Mouse (Mus musculus) stomach, embryonic 15.5 days (tissue): ENCODE results near the gene Trim62. TPM values are rescaled to one million over a fixed set of nuclear protein-coding genes. Genes with fewer than 3 reads are reported as not detected.

Source experiments
- ATAC-seq: fragments of 200-750 bp; cut with Nextera tagmentation; 2 replicates; pipeline ENCODE4 v1.8.0; 2017; ENCODE audit warnings: low read depth, moderate number of reproducible peaks, moderate TSS enrichment; ENCODE audit not compliant: insufficient read depth, low FRiP score
- H3K27ac ChIP-seq: fragments of 300-500 bp; sonication (generic); 2 replicates; pipeline ENCODE4 v1.5.1; 2015; ENCODE audit warnings: mild to moderate bottlenecking, inconsistent platforms
- H3K27me3 ChIP-seq: fragments of 300-500 bp; sonication (generic); replicated peaks from 2 replicates; pipeline ENCODE4 v1.6.1; 2015; ENCODE audit warnings: inconsistent platforms
- H3K36me3 ChIP-seq: fragments of 300-500 bp; sonication (generic); 2 replicates; pipeline ENCODE4 v1.6.1; 2015; ENCODE audit warnings: inconsistent platforms
- H3K4me1 ChIP-seq: fragments of 300-500 bp; sonication (generic); 2 replicates; pipeline ENCODE4 v1.6.1; 2015; ENCODE audit warnings: inconsistent platforms
- H3K4me2 ChIP-seq: fragments of 300-500 bp; sonication (generic); 2 replicates; pipeline ENCODE4 v1.6.1; 2015; ENCODE audit warnings: mild to moderate bottlenecking, inconsistent platforms
- H3K4me3 ChIP-seq: fragments of 300-500 bp; sonication (generic); replicated peaks from 2 replicates; pipeline ENCODE4 v1.5.1; 2015; ENCODE audit warnings: inconsistent platforms
- H3K9ac ChIP-seq: fragments of 300-500 bp; sonication (generic); 2 replicates; pipeline ENCODE4 v1.6.1; 2015; ENCODE audit warnings: inconsistent platforms
- H3K9me3 ChIP-seq: fragments of 300-500 bp; sonication (generic); 2 replicates; pipeline ENCODE4 v1.6.1; 2016; ENCODE audit warnings: inconsistent platforms
- WGBS: fragments of 180-500 bp; shearing (Covaris S2); methylation state at CpG from one replicate; pipeline ENCODE4 v1.1.7; 2015; 5-methylcytosine and 5-hydroxymethylcytosine counted together
- polyA plus RNA-seq: library from polyadenylated mRNA; unstranded; fragments of >200 nt; fragmentation: Nextera tagmentation; extraction: Ambion mirVana; gene quantifications from 2 replicates; pipeline ENCODE4 v1.2.1, GENCODE M21; 2015

Gene Trim62
- polyA plus RNA-seq, 1 experiment from 2014 or later: 3.3 TPM

- peaks cover 31% of the 10 kb centered on the region for H3K4me1 ChIP-seq
- 10% methylated on average over 6 of the region's 6 CpGs for WGBS
- no peaks in the 10 kb centered on the region for H3K9me3 ChIP-seq
- ATAC-seq: peak; percentile 69
- peak overlapping the region; percentile 87 for H3K27ac ChIP-seq
- no peaks in the 10 kb centered on the region for H3K27me3 ChIP-seq
- H3K4me3 ChIP-seq: no peak overlapping the region
- H3K36me3 ChIP-seq: 0 out of 2 replicates have a peak, but pooled peaks cover 5% of the 10 kb centered on the region
- H3K4me2 ChIP-seq: no peak overlapping the region
- no peak overlapping the region for H3K9ac ChIP-seq
These were observed 16.0 kb downstream of the Trim62 start for GRCm38 (mm10) chr4:128899332-128899731.

GRCm38 (mm10) chr4:128900484-128900883, 17.1 kb downstream of the Trim62 start:
- no peaks in the 10 kb centered on the region for H3K27me3 ChIP-seq
- WGBS: 83% methylated on average over 14 of the region's 14 CpGs
- H3K4me1 ChIP-seq: peaks cover 38% of the 10 kb centered on the region
- no peaks in the 10 kb centered on the region for H3K9me3 ChIP-seq
- H3K9ac ChIP-seq: no peak overlapping the region
- no peak for ATAC-seq
- no peak overlapping the region for H3K27ac ChIP-seq
- H3K4me3 ChIP-seq: no peak overlapping the region
- no peak overlapping the region for H3K4me2 ChIP-seq
- H3K36me3 ChIP-seq: 0 out of 2 replicates have a peak, but pooled peaks cover 5% of the 10 kb centered on the region

GRCm38 (mm10) chr4:128902390-128902789, 19.0 kb downstream of the Trim62 start:
- Histone ChIP-seq H3K4me3 (no peak overlapping the region), H3K4me2 (no peak overlapping the region), H3K9me3 (no peaks in the 10 kb centered on the region), H3K4me1 (peaks cover 38% of the 10 kb centered on the region), H3K27ac (no peak overlapping the region), H3K36me3 (0 out of 2 replicates have a peak, but pooled peaks cover 5% of the 10 kb centered on the region), H3K9ac (no peak overlapping the region), H3K27me3 (no peaks in the 10 kb centered on the region)
- ATAC-seq: no peak
- WGBS: 83% methylated on average over 8 of the region's 8 CpGs

- no peak overlapping the region for H3K27ac ChIP-seq
- no peak for ATAC-seq
These were observed 20.8 kb downstream of the Trim62 start for GRCm38 (mm10) chr4:128904035-128904800.

GRCm38 (mm10) chr4:128905251-128905650, 21.9 kb downstream of the Trim62 start:
- Histone ChIP-seq H3K27me3 (no peaks in the 10 kb centered on the region), H3K36me3 (0 out of 2 replicates have a peak, but pooled peaks cover 5% of the 10 kb centered on the region), H3K4me1 (peaks cover 13% of the 10 kb centered on the region), H3K27ac (no peak overlapping the region), H3K9me3 (no peaks in the 10 kb centered on the region), H3K4me3 (no peak overlapping the region), H3K4me2 (no peak overlapping the region), H3K9ac (no peak overlapping the region)
- no peak for ATAC-seq
- WGBS: 45% methylated on average over 8 of the region's 8 CpGs

More at GRCm38 (mm10) chr4:128904035-128904800, 20.8 kb downstream of the Trim62 start:
- 0 out of 2 replicates have a peak, but pooled peaks cover 5% of the 10 kb centered on the region for H3K36me3 ChIP-seq
- no peaks in the 10 kb centered on the region for H3K9me3 ChIP-seq
- peaks cover 22% of the 10 kb centered on the region for H3K4me1 ChIP-seq
- no peak overlapping the region for H3K4me3 ChIP-seq
- H3K27me3 ChIP-seq: no peaks in the 10 kb centered on the region
- no peak overlapping the region for H3K9ac ChIP-seq
- no peak overlapping the region for H3K4me2 ChIP-seq
- 52% methylated on average over 8 of the region's 8 CpGs for WGBS

- H3K27ac ChIP-seq: no peak overlapping the region
- no peak overlapping the region for H3K4me3 ChIP-seq
- H3K36me3 ChIP-seq: 0 out of 2 replicates have a peak, but pooled peaks cover 5% of the 10 kb centered on the region
- H3K4me2 ChIP-seq: no peak overlapping the region
- H3K4me1 ChIP-seq: peaks cover 13% of the 10 kb centered on the region
- no peaks in the 10 kb centered on the region for H3K9me3 ChIP-seq
- no peaks in the 10 kb centered on the region for H3K27me3 ChIP-seq
- ATAC-seq: no peak
- 66% methylated on average over 8 of the region's 8 CpGs for WGBS
- no peak overlapping the region for H3K9ac ChIP-seq
These were observed 23.4 kb downstream of the Trim62 start for GRCm38 (mm10) chr4:128906757-128907156.

GRCm38 (mm10) chr4:128907238-128907968, 24.0 kb downstream of the Trim62 start:
- H3K27ac ChIP-seq: no peak overlapping the region
- no peak overlapping the region for H3K4me2 ChIP-seq
- WGBS: 65% methylated on average over 12 of the region's 12 CpGs
- ATAC-seq: no peak
- no peak overlapping the region for H3K9ac ChIP-seq
- H3K36me3 ChIP-seq: 0 out of 2 replicates have a peak, but pooled peaks cover 4% of the 10 kb centered on the region
- H3K4me3 ChIP-seq: no peak overlapping the region
- no peaks in the 10 kb centered on the region for H3K27me3 ChIP-seq
- H3K9me3 ChIP-seq: no peaks in the 10 kb centered on the region
- H3K4me1 ChIP-seq: peaks cover 13% of the 10 kb centered on the region

GRCm38 (mm10) chr4:128908586-128909377, 25.4 kb downstream of the Trim62 start:
- 65% methylated on average over 24 of the region's 24 CpGs for WGBS
- Histone ChIP-seq H3K4me3 (no peak overlapping the region), H3K4me2 (no peak overlapping the region), H3K9ac (no peak overlapping the region), H3K36me3 (no peaks in the 10 kb centered on the region), H3K27me3 (no peaks in the 10 kb centered on the region), H3K27ac (no peak overlapping the region), H3K9me3 (no peaks in the 10 kb centered on the region), H3K4me1 (peaks cover 13% of the 10 kb centered on the region)
- no peak for ATAC-seq

GRCm38 (mm10) chr4:128909378-128909831, 26.0 kb downstream of the Trim62 start:
- no peak for ATAC-seq
- no peak overlapping the region for H3K9ac ChIP-seq
- no peaks in the 10 kb centered on the region for H3K27me3 ChIP-seq
- no peak overlapping the region for H3K4me3 ChIP-seq
- no peaks in the 10 kb centered on the region for H3K9me3 ChIP-seq
- H3K36me3 ChIP-seq: no peaks in the 10 kb centered on the region
- no peak overlapping the region for H3K27ac ChIP-seq
- 86% methylated on average over 14 of the region's 14 CpGs for WGBS
- H3K4me1 ChIP-seq: peaks cover 6% of the 10 kb centered on the region
- no peak overlapping the region for H3K4me2 ChIP-seq

GRCm38 (mm10) chr4:128910276-128911063, 27.1 kb downstream of the Trim62 start:
- no peaks in the 10 kb centered on the region for H3K27me3 ChIP-seq
- no peak overlapping the region for H3K9ac ChIP-seq
- no peaks in the 10 kb centered on the region for H3K36me3 ChIP-seq
- no peak overlapping the region for H3K27ac ChIP-seq
- no peaks in the 10 kb centered on the region for H3K9me3 ChIP-seq
- ATAC-seq: no peak
- H3K4me3 ChIP-seq: no peak overlapping the region
- no peak overlapping the region for H3K4me2 ChIP-seq
- 71% methylated on average over 8 of the region's 8 CpGs for WGBS
- 0 out of 2 replicates have a peak, but pooled peaks cover under 1% of the 10 kb centered on the region for H3K4me1 ChIP-seq

- no peak overlapping the region for H3K4me3 ChIP-seq
- no peaks in the 10 kb centered on the region for H3K36me3 ChIP-seq
- H3K4me1 ChIP-seq: no peaks in the 10 kb centered on the region
- no peak overlapping the region for H3K4me2 ChIP-seq
- 80% methylated on average over 10 of the region's 10 CpGs for WGBS
- H3K27me3 ChIP-seq: no peaks in the 10 kb centered on the region
- H3K9ac ChIP-seq: no peak overlapping the region
- ATAC-seq: no peak
- H3K27ac ChIP-seq: no peak overlapping the region
- no peaks in the 10 kb centered on the region for H3K9me3 ChIP-seq
These were observed 28.7 kb downstream of the Trim62 start for GRCm38 (mm10) chr4:128912085-128912484.
